Mouse (Mus musculus) left cerebral cortex, adult 11 months (tissue): ENCODE data around the gene Mettl16.
"Not testable (repeated sequence)": the region's sequence is repeated elsewhere in the genome, so short reads cannot be mapped to it uniquely, and the experiment has no call there.

Source experiments
- DNase-seq: peaks from one replicate; pipeline ENCODE4 v3.0.0; 2022; ENCODE audit warnings: low spot score

The Mettl16 gene

GRCm38 (mm10) chr11:74792874-74793273 is 22.2 kb downstream of the Mettl16 start:
- no peak for DNase-seq

DNA sequence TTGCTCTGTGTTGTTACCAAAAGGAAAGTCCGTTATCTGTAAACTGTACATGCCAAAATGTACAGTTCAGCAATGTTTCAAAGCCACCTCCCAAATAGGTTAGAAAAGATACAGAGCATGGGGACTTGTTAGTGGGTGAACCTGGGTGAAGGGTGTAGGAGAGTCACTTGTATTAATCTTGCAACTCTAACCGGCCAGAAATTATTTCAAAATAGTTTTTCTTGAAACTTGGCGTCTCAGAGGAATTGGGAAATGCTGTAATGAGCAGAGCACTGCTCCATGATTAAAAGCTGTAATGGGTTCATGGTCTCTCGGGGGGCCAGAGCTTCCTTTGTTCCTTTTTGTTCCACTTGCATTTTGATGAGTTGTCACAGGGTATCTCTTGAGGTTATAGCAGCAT is 30.0 kb downstream of the Mettl16 start:
- no peak for DNase-seq

- DNase-seq, result no peak
Measured at GRCm38 (mm10) chr11:74804081-74804627, 33.5 kb downstream of the Mettl16 start.

GRCm38 (mm10) chr11:74807246-74807882 is 36.7 kb downstream of the Mettl16 start:
- DNase-seq, result no peak

- DNase-seq, result no peak
Measured at GRCm38 (mm10) chr11:74808251-74808853, 37.7 kb downstream of the Mettl16 start.

- no peak for DNase-seq
Measured at GRCm38 (mm10) chr11:74810134-74810533, 39.5 kb downstream of the Mettl16 start.

DNA sequence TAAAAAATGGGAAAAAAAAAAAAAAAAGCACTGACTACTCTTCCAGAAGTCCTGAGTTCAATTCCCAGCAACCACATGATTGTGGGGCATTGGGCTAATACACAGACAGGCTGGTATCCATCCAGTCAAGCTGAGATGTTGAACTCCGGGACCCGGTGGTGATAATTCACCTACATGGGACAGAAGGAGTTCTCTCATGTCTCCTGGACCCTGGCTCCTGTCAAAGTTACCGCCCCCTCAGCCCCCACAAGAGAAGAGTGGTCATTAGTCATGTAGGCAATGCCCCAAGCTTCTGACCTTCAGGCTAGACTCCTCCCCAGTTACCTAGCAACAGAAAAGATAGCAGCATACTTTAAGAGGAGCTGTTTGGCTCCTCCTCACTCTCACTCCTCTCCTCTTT is 40.4 kb downstream of the Mettl16 start:
- DNase-seq, result not testable (repeated sequence)

DNA sequence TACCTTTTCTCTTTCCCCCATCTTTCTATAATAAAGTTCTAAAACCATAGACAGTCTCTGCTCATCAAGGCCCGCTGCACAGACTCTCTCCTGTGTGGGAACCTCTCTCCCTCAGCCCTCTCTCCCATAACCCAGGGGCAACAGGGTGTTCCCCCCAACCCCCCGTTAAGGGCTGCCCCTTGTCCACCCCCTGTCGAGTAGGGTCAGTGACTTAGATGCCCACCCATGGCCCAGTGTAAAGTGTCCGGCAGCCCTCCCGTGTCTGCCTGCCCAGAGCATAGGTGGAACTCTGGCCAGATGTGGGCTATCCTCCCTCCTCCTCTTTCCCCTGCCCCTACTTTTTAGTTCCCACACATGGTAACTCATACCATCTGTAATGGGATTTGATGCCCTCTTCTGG is 40.9 kb downstream of the Mettl16 start:
- no peak for DNase-seq

DNA sequence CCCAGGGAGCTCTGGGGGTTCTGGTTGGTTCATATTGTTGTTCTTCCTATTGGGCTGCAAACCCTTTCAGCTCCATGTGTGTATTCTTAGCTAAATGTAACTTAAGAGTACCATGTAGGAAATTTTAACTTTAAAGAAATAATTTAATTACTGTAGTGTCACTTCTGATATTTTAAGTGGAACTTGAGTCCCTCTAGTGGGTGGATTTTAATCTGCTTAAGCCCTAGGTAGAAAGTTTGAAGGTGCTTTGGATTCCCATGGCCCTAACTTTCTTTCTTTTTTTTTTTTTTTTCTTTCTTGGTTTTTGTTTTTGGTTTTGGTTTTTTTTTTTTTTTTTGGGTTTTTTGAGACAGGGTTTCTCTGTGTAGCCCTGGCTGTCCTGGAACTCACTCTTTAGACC is 45.2 kb downstream of the Mettl16 start:
- no peak for DNase-seq

GRCm38 (mm10) chr11:74820921-74821320 is 50.3 kb downstream of the Mettl16 start:
- DNase-seq, result no peak

- DNase-seq, result no peak
Measured at GRCm38 (mm10) chr11:74821463-74821862, 50.8 kb downstream of the Mettl16 start.

- DNase-seq, result no peak
Measured at GRCm38 (mm10) chr11:74822746-74823440, 52.3 kb downstream of the Mettl16 start.

GRCm38 (mm10) chr11:74826151-74826550 is 55.5 kb downstream of the Mettl16 start:
- DNase-seq, result no peak

DNA sequence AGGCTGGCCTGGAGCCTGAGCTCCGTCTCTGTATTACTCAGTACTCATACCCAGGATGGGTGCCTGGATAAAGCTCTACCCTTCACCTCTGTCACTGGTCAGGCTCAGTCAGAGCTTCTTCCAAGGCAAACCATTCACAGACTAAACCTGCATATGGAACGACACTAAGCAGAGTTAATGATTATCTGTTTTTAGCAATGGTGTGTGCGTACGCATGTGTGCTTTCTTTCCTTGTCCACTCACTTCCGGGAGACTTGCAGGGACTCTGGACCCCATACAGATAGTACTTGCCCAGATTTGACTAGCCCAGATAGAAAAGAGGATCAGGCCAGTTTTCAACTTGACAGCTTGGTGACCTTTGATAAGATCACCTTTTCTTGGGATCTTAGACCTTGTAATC is 56.1 kb downstream of the Mettl16 start:
- DNase-seq, result no peak

- no peak for DNase-seq
Measured at GRCm38 (mm10) chr11:74827791-74828403, 57.3 kb downstream of the Mettl16 start.

GRCm38 (mm10) chr11:74828404-74828931 is 57.8 kb downstream of the Mettl16 start:
- no peak for DNase-seq

- no peak for DNase-seq
Measured at GRCm38 (mm10) chr11:74828965-74829550, 58.4 kb downstream of the Mettl16 start.

DNA sequence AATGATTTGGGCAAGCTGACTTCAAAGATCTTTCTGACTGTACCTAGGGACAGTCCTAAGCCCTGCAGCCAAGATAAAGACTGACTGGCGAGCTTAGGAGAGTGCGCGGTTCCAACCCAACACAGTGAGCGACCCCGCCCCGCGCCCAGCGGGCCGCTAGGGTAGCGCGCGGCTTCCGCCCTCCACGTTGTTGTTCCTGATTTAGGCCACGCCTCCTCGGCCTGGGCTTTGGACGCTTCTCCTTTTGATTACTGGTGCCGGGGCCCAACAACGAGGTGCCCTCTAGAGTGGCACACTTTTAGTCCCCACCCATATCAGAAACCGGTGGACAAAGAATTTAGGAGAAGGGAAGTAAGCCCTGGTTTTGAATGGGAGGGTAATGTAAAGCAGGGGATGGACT is 59.2 kb downstream of the Mettl16 start:
- DNase-seq, result peak; percentile 58

- peak; percentile 99 for DNase-seq
Measured at GRCm38 (mm10) chr11:74830256-74831161, 59.9 kb downstream of the Mettl16 start, which contains the start of gene Mnt. TSS of gene Mnt (plus strand) at chr11:74830920.

GRCm38 (mm10) chr11:74831191-74831605 is 60.6 kb downstream of the Mettl16 start:
- DNase-seq, result no peak
